Mouse (Mus musculus): ENCODE data around the gene Gm20388.
"Not testable (repeated sequence)": the region's sequence is repeated elsewhere in the genome, so short reads cannot be mapped to it uniquely, and the experiment has no call there.

Gene Gm20388

GRCm38 (mm10) chr8:123497699-123498098 lies 3587.1 kb downstream of the Gm20388 start:
- in situ Hi-C loops (cut with MboI, MseI), result no loop called here

DNA sequence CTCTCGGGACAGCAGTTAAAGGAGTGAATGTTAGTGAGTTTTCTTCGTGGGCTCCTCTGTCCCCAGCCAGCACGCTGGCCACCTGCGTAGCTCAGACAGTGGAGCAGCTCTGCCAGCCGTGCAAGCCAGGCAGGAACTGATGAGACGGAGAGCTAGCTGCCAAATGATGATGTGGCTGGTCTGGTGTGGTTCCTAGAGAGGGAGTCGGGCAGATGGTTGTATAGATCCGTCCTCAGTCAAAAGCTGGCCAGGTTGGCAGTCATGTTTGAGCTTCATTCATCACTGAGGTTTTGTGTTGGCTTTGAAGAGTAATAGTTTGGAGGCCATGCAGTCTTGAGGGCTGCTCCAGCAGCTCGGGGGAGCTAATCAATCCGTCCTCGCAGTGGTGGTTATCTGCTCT lies 3588.3 kb downstream of the Gm20388 start:
- in situ Hi-C loops (cut with MboI, MseI), result no loop called here

- in situ Hi-C loops (cut with MboI, MseI), result no loop called here
These were observed 3588.9 kb downstream of the Gm20388 start for GRCm38 (mm10) chr8:123499556-123499955.

DNA sequence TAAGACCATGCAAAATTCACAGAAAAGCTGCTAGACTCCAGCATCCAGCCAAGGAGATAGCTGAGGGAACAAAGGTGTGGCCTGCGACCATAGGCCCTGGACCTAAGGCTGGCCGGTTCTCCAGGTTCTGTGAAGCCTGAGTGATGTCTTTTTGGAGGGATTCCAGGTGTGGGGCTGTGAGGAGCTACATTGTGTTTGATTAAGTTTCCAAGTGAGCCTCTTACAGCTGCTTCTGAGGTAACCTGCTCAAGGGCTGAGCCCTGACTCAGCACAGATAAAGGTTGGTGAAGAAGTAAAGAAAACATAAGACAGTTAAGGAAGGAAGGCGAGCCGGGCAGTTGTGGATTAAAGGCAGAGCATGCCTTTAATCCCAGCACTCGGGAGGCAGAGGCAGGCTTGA lies 3591.6 kb downstream of the Gm20388 start:
- in situ Hi-C loops (cut with MboI, MseI), result no loop called here

- in situ Hi-C loops (cut with MboI, MseI), result no loop called here
These were observed 3593.3 kb downstream of the Gm20388 start for GRCm38 (mm10) chr8:123503801-123504467.

DNA sequence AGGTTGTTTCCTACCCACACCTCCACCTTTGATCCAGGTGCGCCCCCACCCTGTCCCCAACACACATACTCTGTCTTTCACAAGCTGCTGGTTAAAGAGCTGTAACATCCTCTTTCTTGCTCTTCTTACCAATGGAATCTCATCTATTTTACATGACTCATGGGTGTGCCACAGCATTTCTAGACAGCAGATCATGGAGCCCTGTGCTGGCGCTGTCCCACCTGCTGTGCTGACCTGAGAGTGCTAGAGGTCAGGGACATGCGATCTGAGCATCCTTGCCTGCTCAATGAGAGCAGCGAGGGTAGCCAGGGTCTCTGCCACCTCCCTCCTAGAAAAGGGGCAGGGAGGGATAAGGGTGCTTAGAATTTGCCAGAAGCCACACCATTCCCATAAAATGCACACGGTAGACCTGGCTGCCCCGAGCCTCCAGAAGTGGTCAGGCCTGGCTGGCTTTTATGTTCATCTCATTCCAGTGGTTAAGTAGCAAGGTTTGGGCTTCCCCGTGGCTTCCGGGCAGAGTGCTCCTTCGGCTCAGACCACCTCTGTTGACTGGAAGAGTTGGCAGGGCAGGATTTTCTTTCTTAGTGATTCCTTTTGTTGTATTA lies 3594.1 kb downstream of the Gm20388 start:
- in situ Hi-C loops (cut with MboI, MseI), result no loop called here

DNA sequence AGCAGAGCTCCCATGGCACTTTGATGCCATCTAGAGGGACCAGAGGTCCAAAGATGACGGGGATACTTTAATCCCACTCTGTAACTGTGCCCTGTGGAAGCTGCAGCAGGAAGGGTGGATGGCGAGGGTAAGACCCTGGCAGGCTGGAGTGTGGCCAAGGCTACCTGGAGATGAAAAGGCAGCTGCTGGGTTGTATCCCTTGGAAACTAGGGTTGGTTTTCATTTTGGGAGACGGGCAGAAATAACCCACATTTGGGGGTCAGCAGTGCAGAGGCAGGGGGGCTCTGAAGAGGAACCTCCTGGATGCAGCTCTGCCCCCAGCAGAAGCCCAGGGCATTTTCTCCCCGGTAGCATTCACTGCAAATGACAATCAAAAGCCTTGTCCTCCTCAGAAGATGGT lies 3594.6 kb downstream of the Gm20388 start:
- in situ Hi-C loops (cut with MboI, MseI), result no loop called here

DNA sequence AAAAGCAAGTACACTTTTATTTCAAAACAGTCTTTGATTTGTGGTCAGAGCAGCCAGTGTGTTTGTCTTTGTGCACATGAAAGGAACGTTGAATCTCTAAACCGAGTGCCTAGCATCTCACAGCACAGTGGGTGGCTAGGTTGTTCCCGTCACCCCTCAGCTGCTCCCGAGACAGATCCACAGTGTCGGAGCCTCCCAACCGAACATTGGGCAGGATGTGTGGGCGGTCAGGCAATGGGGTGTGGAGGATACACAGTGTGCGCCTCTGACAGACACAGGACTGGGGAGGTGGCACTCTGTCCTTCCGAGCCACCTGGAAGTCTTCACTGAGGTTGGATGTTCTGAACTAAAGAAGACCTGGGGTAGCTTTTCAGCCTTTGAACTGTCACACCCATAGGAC lies 3595.1 kb downstream of the Gm20388 start:
- in situ Hi-C loops (cut with MboI, MseI), result no loop called here

DNA sequence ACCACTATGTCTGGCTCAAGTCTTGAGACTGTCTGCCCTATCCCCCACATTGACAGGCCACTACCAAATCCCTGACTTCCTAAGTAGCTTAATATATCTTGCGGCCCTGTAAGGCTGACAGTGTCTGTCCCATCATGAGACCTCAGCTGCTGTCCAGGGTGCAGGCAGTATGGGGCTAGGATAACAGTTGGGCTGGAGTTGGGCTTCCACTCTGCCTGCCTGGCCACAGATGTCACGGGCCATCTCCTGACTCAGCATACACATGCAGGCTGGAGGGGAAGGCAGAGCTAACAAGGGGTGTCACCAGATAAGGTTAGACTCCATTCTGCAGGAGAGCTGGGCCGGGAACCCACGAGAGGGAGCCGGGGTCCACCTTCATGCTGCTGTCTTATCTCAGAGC lies 3596.5 kb downstream of the Gm20388 start:
- in situ Hi-C loops (cut with MboI, MseI), result no loop called here

DNA sequence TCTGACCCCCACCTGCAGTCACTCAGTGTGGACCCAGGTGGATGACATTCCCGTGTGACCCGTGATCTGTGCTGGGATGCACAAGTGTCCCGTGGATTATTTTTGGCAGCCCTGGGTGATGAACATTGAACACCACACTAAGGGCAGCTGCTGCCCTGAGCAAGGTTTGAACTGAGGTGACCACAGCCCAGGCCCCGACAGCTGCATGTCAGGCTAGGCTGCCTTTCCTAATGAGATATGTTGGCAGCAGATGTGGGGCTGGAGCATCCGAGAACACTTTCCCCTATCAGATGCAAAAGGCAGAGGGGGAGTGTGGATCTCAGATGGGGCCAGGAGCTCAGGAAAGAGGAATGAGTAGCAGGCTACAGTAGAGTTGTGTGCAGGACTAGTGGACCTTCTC lies 3600.2 kb downstream of the Gm20388 start:
- in situ Hi-C loops (cut with MboI, MseI), result no loop called here

DNA sequence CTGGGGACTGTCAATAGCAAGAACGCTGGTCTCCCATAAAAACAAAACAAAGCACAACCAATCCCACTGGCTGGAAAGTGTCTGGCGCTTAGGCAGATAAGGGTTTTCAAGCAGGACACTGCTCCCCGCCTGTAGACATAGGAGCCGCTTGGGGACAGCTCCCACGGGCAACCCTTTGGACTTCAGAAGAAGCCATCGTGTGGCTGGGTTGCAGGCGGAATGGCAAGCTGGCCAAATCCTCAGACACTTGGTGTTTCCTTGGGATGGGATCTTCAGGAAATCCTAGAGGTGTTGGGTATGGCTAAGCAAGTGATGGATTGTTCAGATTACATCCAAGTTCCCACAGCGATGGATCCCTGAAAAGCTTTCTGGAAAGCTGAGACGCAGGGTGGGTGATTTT lies 3603.5 kb downstream of the Gm20388 start:
- in situ Hi-C loops (cut with MboI, MseI), result no loop called here

- in situ Hi-C loops (cut with MboI, MseI), result no loop called here
These were observed 3604.3 kb downstream of the Gm20388 start, which contains the start of gene Dbndd1 for GRCm38 (mm10) chr8:123514781-123515539. TSS of gene Dbndd1 (minus strand) at chr8:123515463.

DNA sequence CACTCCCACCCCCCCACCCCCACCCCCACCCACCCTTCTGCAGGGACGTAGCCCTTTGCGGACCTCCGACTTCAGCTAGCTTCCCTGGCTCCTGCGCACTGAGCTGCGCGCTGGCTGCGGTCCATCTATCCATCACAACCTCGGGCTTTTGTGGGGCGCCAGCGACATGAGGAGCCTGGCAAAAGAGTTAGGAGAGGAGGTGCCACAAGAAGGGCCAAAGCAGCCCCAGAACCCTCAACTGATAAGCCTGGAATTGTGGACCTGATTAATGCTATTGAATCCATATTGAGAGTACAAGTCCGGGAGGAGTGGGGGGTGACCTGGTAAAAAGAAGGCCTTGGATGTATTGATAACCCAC lies 3604.9 kb downstream of the Gm20388 start:
- in situ Hi-C loops (cut with MboI, MseI), result no loop called here

- in situ Hi-C loops (cut with MboI, MseI), result no loop called here
These were observed 3606.0 kb downstream of the Gm20388 start for GRCm38 (mm10) chr8:123516596-123516995.

- in situ Hi-C loops (cut with MboI, MseI), result no loop called here
These were observed 3607.5 kb downstream of the Gm20388 start for GRCm38 (mm10) chr8:123518172-123518571.

GRCm38 (mm10) chr8:123518667-123519066 lies 3608.0 kb downstream of the Gm20388 start, which contains the start of gene Gas8:
TSS of gene Gas8 (plus strand) at chr8:123518834.
- in situ Hi-C loops (cut with MboI, MseI), result no loop called here

GRCm38 (mm10) chr8:123520048-123520447 lies 3609.4 kb downstream of the Gm20388 start:
- in situ Hi-C loops (cut with MboI, MseI), result not testable (repeated sequence)

DNA sequence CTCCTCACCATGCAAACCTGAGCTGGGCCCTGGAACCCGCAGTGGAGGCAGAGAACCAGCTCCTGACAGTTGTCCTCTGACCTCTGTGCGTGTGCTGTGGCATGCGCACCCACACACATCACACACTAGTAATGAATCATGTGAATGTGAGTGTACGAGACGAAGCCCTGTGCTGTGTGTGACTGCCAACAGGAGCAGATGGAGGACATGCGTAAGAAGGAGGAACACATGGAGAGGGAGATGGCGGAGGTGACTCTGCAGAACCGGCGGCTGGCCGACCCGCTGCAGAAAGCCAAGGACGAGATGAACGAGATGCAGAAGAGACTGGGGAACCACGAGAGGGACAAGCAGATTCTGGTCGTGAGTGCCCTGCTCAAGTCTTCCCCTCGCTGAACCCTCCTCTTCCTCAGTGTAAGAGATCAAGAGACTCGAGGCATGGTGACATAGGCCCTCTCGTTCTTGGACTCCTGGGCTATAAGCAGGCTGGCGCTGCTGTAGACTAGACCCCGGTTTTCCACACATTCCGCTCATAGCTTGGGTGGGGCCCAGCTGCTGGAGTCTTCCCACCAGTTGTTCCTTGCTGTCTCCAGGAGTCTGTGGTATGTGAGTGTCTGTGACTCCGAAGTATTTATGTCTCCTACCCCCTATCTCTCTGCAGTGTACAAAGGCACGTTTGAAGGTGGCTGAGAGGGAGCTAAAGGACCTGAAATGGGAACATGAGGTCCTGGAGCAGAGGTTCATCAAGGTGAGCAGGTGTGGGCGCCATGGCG lies 3617.3 kb downstream of the Gm20388 start:
- in situ Hi-C loops (cut with MboI, MseI), result no loop called here

- in situ Hi-C loops (cut with MboI, MseI), result no loop called here
These were observed 3625.8 kb downstream of the Gm20388 start for GRCm38 (mm10) chr8:123536242-123536989.

DNA sequence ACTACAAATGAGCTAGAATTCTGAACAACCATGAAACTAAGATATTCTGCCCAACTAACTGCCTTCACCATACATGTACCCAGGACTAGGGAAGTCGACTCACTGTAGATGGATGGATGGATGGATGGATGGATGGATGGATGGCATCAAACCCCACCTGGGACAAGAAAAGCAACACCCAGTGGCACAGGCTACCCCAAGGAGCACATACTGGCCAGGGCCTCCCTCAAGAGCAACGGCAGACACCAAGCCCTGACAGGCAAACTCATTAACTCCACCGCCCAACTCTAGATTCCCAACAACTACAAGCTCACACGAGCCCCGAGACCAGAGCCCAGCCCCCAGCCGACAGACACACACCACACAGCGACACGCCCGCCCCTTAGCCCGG lies 3626.3 kb downstream of the Gm20388 start:
- in situ Hi-C loops (cut with MboI, MseI), result no loop called here

GRCm38 (mm10) chr8:123537641-123538040 lies 3627.0 kb downstream of the Gm20388 start:
- in situ Hi-C loops (cut with MboI, MseI), result not testable (repeated sequence)

Data from T-helper 1 cell (primary cell).